Mouse (Mus musculus) erythroblast, embryonic 14.5 days (primary cell): ENCODE measurements around the gene Srpk3.

Source experiments
- GATA1 ChIP-seq: IDR thresholded peaks from 2 replicates; pipeline ENCODE4 v1.6.1; 2012; ENCODE audit warnings: low read length, inconsistent platforms, mixed read lengths
- TAL1 ChIP-seq: IDR thresholded peaks from 3 replicates; pipeline ENCODE4 v1.6.1; 2012; ENCODE audit warnings: low read length, inconsistent platforms, mixed read lengths

GRCm38 (mm10) chrX:73739151-73739550, 35.1 kb upstream of the Srpk3 start:
- no peak for TF ChIP-seq TAL1
- no peak for TF ChIP-seq GATA1
